Mouse (Mus musculus): ENCODE data around the gene Glipr1l2. TPM values are rescaled to one million over a fixed set of nuclear protein-coding genes. Genes with fewer than 3 reads are reported as not detected.
"Not testable (repeated sequence)": the region's sequence is repeated elsewhere in the genome, so short reads cannot be mapped to it uniquely, and the experiment has no call there.

Gene Glipr1l2
- polyA plus RNA-seq, 1 experiment from 2014 or later: not detected

DNA sequence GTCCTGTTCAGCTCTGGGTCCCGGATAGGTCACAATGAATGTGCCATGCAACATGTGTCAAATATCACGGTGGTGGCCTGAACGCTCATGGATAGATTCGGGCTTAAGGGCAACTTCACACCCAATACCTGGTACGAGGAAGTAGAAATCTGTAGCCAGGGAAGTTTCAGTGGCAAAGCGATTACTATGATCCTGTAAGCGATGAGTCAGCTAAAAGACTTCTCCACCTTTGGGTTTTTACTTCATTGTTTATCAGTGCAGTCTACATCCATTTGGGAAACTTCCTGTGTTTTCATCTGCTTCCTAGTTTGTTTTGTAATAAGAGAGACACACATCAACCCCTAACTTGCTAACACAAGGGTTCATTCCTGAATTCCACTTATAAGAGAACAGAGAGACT, 27.2 kb downstream of the Glipr1l2 start:
- Histone ChIP-seq H3K36me3 (ENCODE audit: control insufficient read depth, insufficient read depth, low read length) (no peaks in the 10 kb centered on the region), H3K9ac (ENCODE audit: low read length) (no peak overlapping the region), H3K9me3 (replicated peaks; ENCODE audit: control insufficient read depth, low read length) (no peaks in the 10 kb centered on the region), H3K4me3 (ENCODE audit: low read depth, low read length) (no peak overlapping the region), H3K4me1 (ENCODE audit: control insufficient read depth, insufficient read depth, low read length) (no peaks in the 10 kb centered on the region), H3K27me3 (replicated peaks; ENCODE audit: control insufficient read depth, insufficient read depth, low read length) (no peaks in the 10 kb centered on the region), H3K27ac (ENCODE audit: low read depth, low read length) (no peak overlapping the region), H3K4me2 (ENCODE audit: low read length) (no peak overlapping the region)
- DNase-seq (ENCODE audit: low spot score): no peak
- ATAC-seq: no peak
- 94% methylated on average over 7 of the region's 7 CpGs for WGBS

DNA sequence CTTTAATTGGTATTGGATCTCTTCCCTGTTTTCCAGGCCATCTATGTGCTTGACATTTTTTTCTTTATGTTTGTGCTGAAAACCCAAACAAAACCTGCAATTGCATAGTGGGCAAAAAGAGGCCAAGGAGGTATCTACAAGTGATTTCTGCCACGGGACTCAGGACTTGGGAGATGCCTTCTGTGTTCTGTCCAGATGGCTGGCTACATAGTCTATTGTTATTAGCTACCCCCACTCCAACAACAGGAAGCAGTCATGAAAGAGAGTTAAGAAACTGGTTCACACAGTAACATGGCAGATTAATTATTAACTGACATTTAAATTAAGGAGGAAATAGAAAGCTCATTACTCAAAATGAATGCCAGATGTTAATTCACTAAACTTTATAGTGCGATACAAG, 41.9 kb downstream of the Glipr1l2 start:
- 27% methylated on average over 2 of the region's 2 CpGs for WGBS
- DNase-seq (ENCODE audit: low spot score); H3K4me2 ChIP-seq (ENCODE audit: low read length); H3K4me3 ChIP-seq (ENCODE audit: low read depth, low read length); H3K27me3 ChIP-seq (replicated peaks; ENCODE audit: control insufficient read depth, insufficient read depth, low read length); H3K36me3 ChIP-seq (ENCODE audit: control insufficient read depth, insufficient read depth, low read length); H3K9ac ChIP-seq (ENCODE audit: low read length); H3K9me3 ChIP-seq (replicated peaks; ENCODE audit: control insufficient read depth, low read length); H3K4me1 ChIP-seq (ENCODE audit: control insufficient read depth, insufficient read depth, low read length); H3K27ac ChIP-seq (ENCODE audit: low read depth, low read length): not testable (repeated sequence)
- peak; percentile 40; the same call in 1 of the 2 replicates for ATAC-seq

DNA sequence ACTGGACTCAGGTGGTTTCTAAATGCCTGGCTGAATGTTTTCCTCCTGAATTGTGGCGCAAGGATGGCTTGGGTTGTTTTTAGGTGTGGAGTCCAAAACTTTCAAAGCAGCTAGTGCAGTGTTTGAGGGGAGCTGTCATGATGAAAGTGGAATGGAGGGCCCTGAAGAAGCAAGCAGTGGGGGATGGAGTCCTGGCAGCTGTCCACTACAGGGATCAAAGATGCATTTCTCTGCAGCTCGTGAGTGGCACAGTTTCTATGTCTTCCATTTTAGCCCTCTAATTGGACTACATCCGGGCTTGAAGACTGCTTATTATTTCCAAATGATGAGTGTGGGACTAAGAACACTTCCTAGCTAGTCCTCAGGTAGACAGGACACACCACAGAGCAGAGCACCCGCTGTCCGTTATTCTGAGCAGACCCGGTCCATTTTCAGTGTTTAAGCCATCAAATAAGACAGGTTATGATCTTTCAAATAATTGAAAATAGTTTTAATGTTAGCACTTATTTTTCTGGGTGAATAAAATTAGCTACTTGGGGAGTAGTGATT, 44.6 kb downstream of the Glipr1l2 start:
- DNase-seq (ENCODE audit: low spot score): peak; percentile 20
- not testable (repeated sequence) for H3K4me3 ChIP-seq (ENCODE audit: low read depth, low read length); H3K4me2 ChIP-seq (ENCODE audit: low read length); H3K36me3 ChIP-seq (ENCODE audit: control insufficient read depth, insufficient read depth, low read length); H3K27me3 ChIP-seq (replicated peaks; ENCODE audit: control insufficient read depth, insufficient read depth, low read length); H3K9ac ChIP-seq (ENCODE audit: low read length); H3K4me1 ChIP-seq (ENCODE audit: control insufficient read depth, insufficient read depth, low read length); H3K9me3 ChIP-seq (replicated peaks; ENCODE audit: control insufficient read depth, low read length); H3K27ac ChIP-seq (ENCODE audit: low read depth, low read length)
- 54% methylated on average over 6 of the region's 6 CpGs for WGBS
- peak; percentile 63; the same call in 1 of the 2 replicates for ATAC-seq

GRCm38 (mm10) chr10:112132194-112132593, 49.0 kb downstream of the Glipr1l2 start:
- Histone ChIP-seq H3K4me3 (ENCODE audit: low read depth, low read length) (no peak overlapping the region), H3K27ac (ENCODE audit: low read depth, low read length) (no peak overlapping the region), H3K36me3 (ENCODE audit: control insufficient read depth, insufficient read depth, low read length) (no peaks in the 10 kb centered on the region), H3K4me1 (ENCODE audit: control insufficient read depth, insufficient read depth, low read length) (no peaks in the 10 kb centered on the region), H3K4me2 (ENCODE audit: low read length) (no peak overlapping the region), H3K9me3 (replicated peaks; ENCODE audit: control insufficient read depth, low read length) (no peaks in the 10 kb centered on the region), H3K9ac (ENCODE audit: low read length) (no peak overlapping the region), H3K27me3 (replicated peaks; ENCODE audit: control insufficient read depth, insufficient read depth, low read length) (no peaks in the 10 kb centered on the region)
- DNase-seq (ENCODE audit: low spot score) (no peak), ATAC-seq (no peak)
- WGBS: 92% methylated on average over 3 of the region's 3 CpGs

DNA sequence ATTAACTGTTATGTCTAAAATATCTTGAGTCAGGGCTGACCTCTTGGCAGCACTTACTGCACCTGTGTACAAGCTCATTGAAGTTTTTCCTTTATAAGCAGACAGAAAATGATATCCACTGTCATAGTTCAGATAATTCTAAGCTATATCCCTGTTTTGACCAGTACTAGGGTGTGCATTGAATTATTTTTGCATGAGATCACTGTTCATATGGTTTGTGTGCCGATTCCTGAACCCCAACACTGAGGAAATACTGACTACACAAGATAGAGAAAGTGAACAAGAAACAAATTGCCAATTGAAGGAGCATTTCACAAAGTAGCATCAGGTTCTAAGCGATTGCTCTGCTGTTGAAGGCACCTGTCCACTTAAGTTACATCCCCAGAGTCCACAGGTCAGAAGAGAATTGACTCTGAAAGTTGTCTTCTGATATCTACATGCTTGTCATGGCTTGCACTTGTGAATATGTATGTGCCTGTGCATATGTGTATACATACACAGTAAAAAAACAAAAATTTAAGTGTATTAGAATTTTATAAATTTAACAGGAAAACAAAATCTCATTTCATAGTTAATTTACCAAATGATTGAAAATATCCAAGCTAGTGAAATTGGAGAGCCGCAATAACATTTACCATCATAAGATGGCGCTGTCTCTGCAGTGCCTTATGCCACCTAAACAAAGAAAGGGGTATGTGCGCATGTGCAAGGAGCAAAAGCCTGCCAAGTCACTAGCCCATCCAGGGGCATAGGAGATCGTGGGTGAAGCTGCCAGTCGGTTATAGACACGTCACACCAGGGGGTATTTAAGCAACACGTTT, 55.1 kb downstream of the Glipr1l2 start:
- Histone ChIP-seq H3K9ac (ENCODE audit: low read length) (peak overlapping the region; percentile 45; the same call in 1 of the 2 replicates), H3K27ac (ENCODE audit: low read depth, low read length) (no peak overlapping the region), H3K27me3 (replicated peaks; ENCODE audit: control insufficient read depth, insufficient read depth, low read length) (no peaks in the 10 kb centered on the region), H3K4me3 (ENCODE audit: low read depth, low read length) (peak overlapping the region; percentile 24), H3K36me3 (ENCODE audit: control insufficient read depth, insufficient read depth, low read length) (no peaks in the 10 kb centered on the region), H3K9me3 (replicated peaks; ENCODE audit: control insufficient read depth, low read length) (no peaks in the 10 kb centered on the region), H3K4me1 (ENCODE audit: control insufficient read depth, insufficient read depth, low read length) (no peaks in the 10 kb centered on the region), H3K4me2 (ENCODE audit: low read length) (peak overlapping the region; percentile 48)
- peak; percentile 96 for ATAC-seq
- DNase-seq (ENCODE audit: low spot score): peak; percentile 94
- 20% methylated on average over 9 of the region's 9 CpGs for WGBS

DNA sequence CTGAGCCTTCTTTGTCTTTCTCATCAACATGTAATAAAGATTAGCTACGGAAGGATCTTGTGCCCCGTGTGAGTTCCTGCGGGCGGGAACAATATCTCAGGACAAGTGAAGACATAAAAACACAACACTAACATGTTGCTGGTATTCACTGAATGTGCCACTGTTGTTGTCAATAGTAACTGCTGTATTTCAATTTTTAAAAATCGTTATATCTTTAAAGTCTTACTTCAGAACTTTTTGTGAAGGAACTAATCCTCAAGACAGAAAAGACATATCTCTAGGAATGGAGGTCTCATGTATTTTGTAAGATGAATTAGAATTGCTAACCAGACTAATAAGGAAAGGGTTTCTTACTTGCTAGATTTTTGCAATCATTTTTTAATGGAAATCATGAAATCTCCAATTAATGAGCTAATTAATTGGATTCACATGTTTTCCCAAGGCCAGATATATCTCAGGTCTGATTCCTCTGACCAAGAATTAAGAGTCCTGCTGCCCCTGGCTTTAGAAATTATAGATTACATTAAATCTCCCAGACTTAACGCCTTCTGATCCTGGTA, 55.8 kb downstream of the Glipr1l2 start:
- no peak overlapping the region for H3K27ac ChIP-seq (ENCODE audit: low read depth, low read length)
- DNase-seq (ENCODE audit: low spot score) (no peak), ATAC-seq (peak; percentile 60; the same call in 1 of the 2 replicates)
- H3K9me3 ChIP-seq (replicated peaks; ENCODE audit: control insufficient read depth, low read length): no peaks in the 10 kb centered on the region
- H3K4me1 ChIP-seq (ENCODE audit: control insufficient read depth, insufficient read depth, low read length): no peaks in the 10 kb centered on the region
- WGBS: 30% methylated on average over 6 of the region's 6 CpGs
- no peaks in the 10 kb centered on the region for H3K36me3 ChIP-seq (ENCODE audit: control insufficient read depth, insufficient read depth, low read length)
- H3K9ac ChIP-seq (ENCODE audit: low read length): peak overlapping the region; percentile 45; the same call in 1 of the 2 replicates
- peak overlapping the region; percentile 48 for H3K4me2 ChIP-seq (ENCODE audit: low read length)
- H3K27me3 ChIP-seq (replicated peaks; ENCODE audit: control insufficient read depth, insufficient read depth, low read length): no peaks in the 10 kb centered on the region
- peak overlapping the region; percentile 24 for H3K4me3 ChIP-seq (ENCODE audit: low read depth, low read length)

DNA sequence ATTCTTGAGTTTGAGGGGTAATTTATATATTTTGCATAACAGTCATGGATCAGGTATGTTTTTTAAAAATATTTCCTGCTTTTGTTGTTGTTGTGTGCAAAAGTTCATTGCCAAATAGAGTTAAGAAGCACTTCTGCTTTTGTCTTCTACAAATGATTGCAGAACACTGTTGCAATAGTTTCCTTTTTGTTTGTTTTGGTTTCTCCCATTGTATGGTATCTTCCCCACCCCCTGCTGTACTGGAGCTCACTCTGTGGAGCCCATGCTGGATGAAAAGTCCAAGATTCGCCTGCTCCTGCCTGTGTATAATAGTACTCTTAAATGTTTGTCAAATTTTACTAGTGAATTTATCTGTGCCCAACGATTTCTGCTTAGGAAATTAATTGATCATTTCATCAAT, 56.7 kb downstream of the Glipr1l2 start:
- Histone ChIP-seq H3K27ac (ENCODE audit: low read depth, low read length) (no peak overlapping the region), H3K4me2 (ENCODE audit: low read length) (no peak overlapping the region), H3K36me3 (ENCODE audit: control insufficient read depth, insufficient read depth, low read length) (no peaks in the 10 kb centered on the region), H3K9me3 (replicated peaks; ENCODE audit: control insufficient read depth, low read length) (no peaks in the 10 kb centered on the region), H3K4me1 (ENCODE audit: control insufficient read depth, insufficient read depth, low read length) (no peaks in the 10 kb centered on the region), H3K4me3 (ENCODE audit: low read depth, low read length) (no peak overlapping the region), H3K27me3 (replicated peaks; ENCODE audit: control insufficient read depth, insufficient read depth, low read length) (no peaks in the 10 kb centered on the region), H3K9ac (ENCODE audit: low read length) (no peak overlapping the region)
- ATAC-seq: no peak
- WGBS: 58% methylated on average over 2 of the region's 2 CpGs
- no peak for DNase-seq (ENCODE audit: low spot score)

Measured in forebrain, embryonic 14.5 days (tissue).